Mouse (Mus musculus): Measurements from ENCODE around the gene Ifitm1. TPM values are rescaled to one million over a fixed set of nuclear protein-coding genes. Genes with fewer than 3 reads are reported as not detected.

Ifitm1 gene
- total RNA-seq (2021) = 1 to 10 TPM; 3.6 to 4.2 TPM

GRCm38 (mm10) chr7:140966921-140967320 is at the start of gene Ifitm1:
Gene Ifitm1 (plus strand): TSS chr7:140967221.
- intact Hi-C loops (cut with DNase I) = no loop called here
- no peak for DNase-seq (ENCODE audit: low spot score in 2 of 2)

- intact Hi-C loops (cut with DNase I) = no loop called here
- DNase-seq (ENCODE audit: low spot score in 2 of 2) = no peak
Measured at GRCm38 (mm10) chr7:140919911-140920310, 47.1 kb upstream of the Ifitm1 start.

GRCm38 (mm10) chr7:140920418-140921029 is 46.5 kb upstream of the Ifitm1 start, which contains the start of gene Nlrp6:
Gene Nlrp6 (plus strand): TSS chr7:140920902.
- intact Hi-C loops (cut with DNase I) = no loop called here
- DNase-seq (ENCODE audit: low spot score in 2 of 2) = no peak

GRCm38 (mm10) chr7:140921225-140921975 is 45.6 kb upstream of the Ifitm1 start:
- no peak for DNase-seq (ENCODE audit: low spot score in 2 of 2)
- intact Hi-C loops (cut with DNase I) = no loop called here

GRCm38 (mm10) chr7:140922398-140923069 is 44.5 kb upstream of the Ifitm1 start:
- intact Hi-C loops (cut with DNase I) = no loop called here
- DNase-seq (ENCODE audit: low spot score in 2 of 2) = peak; percentile 21 to 28

GRCm38 (mm10) chr7:140923070-140923775 is 43.8 kb upstream of the Ifitm1 start:
- intact Hi-C loops (cut with DNase I) = no loop called here
- DNase-seq (ENCODE audit: low spot score in 2 of 2) = peak in 1 of 2 experiments; percentile 13

- DNase-seq (ENCODE audit: low spot score in 2 of 2) = no peak
- intact Hi-C loops (cut with DNase I) = no loop called here
Measured at GRCm38 (mm10) chr7:140927181-140927580, 39.8 kb upstream of the Ifitm1 start.

- no peak for DNase-seq (ENCODE audit: low spot score in 2 of 2)
- intact Hi-C loops (cut with DNase I) = no loop called here
Measured at GRCm38 (mm10) chr7:140938436-140938835, 28.6 kb upstream of the Ifitm1 start.

GRCm38 (mm10) chr7:140938896-140939295 is 28.1 kb upstream of the Ifitm1 start:
- intact Hi-C loops (cut with DNase I) = no loop called here

GRCm38 (mm10) chr7:140939669-140940171 is 27.3 kb upstream of the Ifitm1 start:
- no peak for DNase-seq (ENCODE audit: low spot score in 2 of 2)
- intact Hi-C loops (cut with DNase I) = no loop called here

More at GRCm38 (mm10) chr7:140938896-140939295, 28.1 kb upstream of the Ifitm1 start:
- DNase-seq (ENCODE audit: low spot score in 2 of 2) = no peak

- DNase-seq (ENCODE audit: low spot score in 2 of 2) = peak; percentile 42 to 63
- intact Hi-C loops (cut with DNase I) = no loop called here
Measured at GRCm38 (mm10) chr7:140941222-140942051, 25.6 kb upstream of the Ifitm1 start, which contains the start of gene Pgghg. Gene Pgghg (plus strand): TSS chr7:140941391.

GRCm38 (mm10) chr7:140942341-140942740 is 24.7 kb upstream of the Ifitm1 start:
- intact Hi-C loops (cut with DNase I) = no loop called here

GRCm38 (mm10) chr7:140942811-140943210 is 24.2 kb upstream of the Ifitm1 start:
- DNase-seq (ENCODE audit: low spot score in 2 of 2) = no peak
- intact Hi-C loops (cut with DNase I) = no loop called here

More at GRCm38 (mm10) chr7:140942341-140942740, 24.7 kb upstream of the Ifitm1 start:
- no peak for DNase-seq (ENCODE audit: low spot score in 2 of 2)

GRCm38 (mm10) chr7:140943356-140943755 is 23.7 kb upstream of the Ifitm1 start:
- DNase-seq (ENCODE audit: low spot score in 2 of 2) = no peak
- intact Hi-C loops (cut with DNase I) = no loop called here

- no peak for DNase-seq (ENCODE audit: low spot score in 2 of 2)
- intact Hi-C loops (cut with DNase I) = no loop called here
Measured at GRCm38 (mm10) chr7:140944236-140944635, 22.8 kb upstream of the Ifitm1 start.

GRCm38 (mm10) chr7:140945247-140945646 is 21.8 kb upstream of the Ifitm1 start:
- DNase-seq (ENCODE audit: low spot score in 2 of 2) = no peak
- intact Hi-C loops (cut with DNase I) = no loop called here

- intact Hi-C loops (cut with DNase I) = no loop called here
- DNase-seq (ENCODE audit: low spot score in 2 of 2) = no peak
Measured at GRCm38 (mm10) chr7:140946311-140946710, 20.7 kb upstream of the Ifitm1 start.

GRCm38 (mm10) chr7:140946980-140947379 is 20.0 kb upstream of the Ifitm1 start:
- intact Hi-C loops (cut with DNase I) = no loop called here
- no peak for DNase-seq (ENCODE audit: low spot score in 2 of 2)

- no peak for DNase-seq (ENCODE audit: low spot score in 2 of 2)
- intact Hi-C loops (cut with DNase I) = no loop called here
Measured at GRCm38 (mm10) chr7:140948161-140948560, 18.9 kb upstream of the Ifitm1 start.

Measured in left cerebral cortex, postnatal 36 days (tissue).